Mouse (Mus musculus) stomach, embryonic 15.5 days (tissue): ENCODE data around the gene Syt13. TPM values are rescaled to one million over a fixed set of nuclear protein-coding genes. Genes with fewer than 3 reads are reported as not detected.

Source experiments
- ATAC-seq: fragments of 200-750 bp; cut with Nextera tagmentation; 2 replicates; pipeline ENCODE4 v1.8.0; 2017; ENCODE audit warnings: low read depth, moderate number of reproducible peaks, moderate TSS enrichment; ENCODE audit not compliant: insufficient read depth, low FRiP score
- H3K27ac ChIP-seq: fragments of 300-500 bp; sonication (generic); 2 replicates; pipeline ENCODE4 v1.5.1; 2015; ENCODE audit warnings: mild to moderate bottlenecking, inconsistent platforms
- H3K27me3 ChIP-seq: fragments of 300-500 bp; sonication (generic); replicated peaks from 2 replicates; pipeline ENCODE4 v1.6.1; 2015; ENCODE audit warnings: inconsistent platforms
- H3K36me3 ChIP-seq: fragments of 300-500 bp; sonication (generic); 2 replicates; pipeline ENCODE4 v1.6.1; 2015; ENCODE audit warnings: inconsistent platforms
- H3K4me1 ChIP-seq: fragments of 300-500 bp; sonication (generic); 2 replicates; pipeline ENCODE4 v1.6.1; 2015; ENCODE audit warnings: inconsistent platforms
- H3K4me2 ChIP-seq: fragments of 300-500 bp; sonication (generic); 2 replicates; pipeline ENCODE4 v1.6.1; 2015; ENCODE audit warnings: mild to moderate bottlenecking, inconsistent platforms
- H3K4me3 ChIP-seq: fragments of 300-500 bp; sonication (generic); replicated peaks from 2 replicates; pipeline ENCODE4 v1.5.1; 2015; ENCODE audit warnings: inconsistent platforms
- H3K9ac ChIP-seq: fragments of 300-500 bp; sonication (generic); 2 replicates; pipeline ENCODE4 v1.6.1; 2015; ENCODE audit warnings: inconsistent platforms
- H3K9me3 ChIP-seq: fragments of 300-500 bp; sonication (generic); 2 replicates; pipeline ENCODE4 v1.6.1; 2016; ENCODE audit warnings: inconsistent platforms
- WGBS: fragments of 180-500 bp; shearing (Covaris S2); methylation state at CpG from one replicate; pipeline ENCODE4 v1.1.7; 2015; 5-methylcytosine and 5-hydroxymethylcytosine counted together
- polyA plus RNA-seq: library from polyadenylated mRNA; unstranded; fragments of >200 nt; fragmentation: Nextera tagmentation; extraction: Ambion mirVana; gene quantifications from 2 replicates; pipeline ENCODE4 v1.2.1, GENCODE M21; 2015

Syt13 gene
- polyA plus RNA-seq, 1 experiment from 2014 or later = 10.4 TPM

GRCm38 (mm10) chr2:92947981-92948698 lies 33.2 kb downstream of the Syt13 start:
- Histone ChIP-seq H3K27ac (no peak overlapping the region; the same call in 1 of the 2 replicates), H3K27me3 (no peaks in the 10 kb centered on the region), H3K36me3 (no peaks in the 10 kb centered on the region), H3K9me3 (no peaks in the 10 kb centered on the region), H3K4me2 (no peak overlapping the region), H3K4me3 (no peak overlapping the region), H3K4me1 (peaks cover 12% of the 10 kb centered on the region), H3K9ac (no peak overlapping the region)
- ATAC-seq = no peak
- WGBS = 8% methylated on average over 12 of the region's 12 CpGs

- ATAC-seq = no peak
- no peaks in the 10 kb centered on the region for H3K9me3 ChIP-seq
- peaks cover 12% of the 10 kb centered on the region for H3K4me1 ChIP-seq
- WGBS = 56% methylated on average over 7 of the region's 7 CpGs
- H3K4me2 ChIP-seq = no peak overlapping the region
- H3K9ac ChIP-seq = no peak overlapping the region
- H3K27ac ChIP-seq = no peak overlapping the region; the same call in 1 of the 2 replicates
- no peaks in the 10 kb centered on the region for H3K36me3 ChIP-seq
- no peaks in the 10 kb centered on the region for H3K27me3 ChIP-seq
- H3K4me3 ChIP-seq = no peak overlapping the region
These were observed 33.9 kb downstream of the Syt13 start for GRCm38 (mm10) chr2:92948699-92949300.

GRCm38 (mm10) chr2:92949518-92949917 lies 34.6 kb downstream of the Syt13 start:
- Histone ChIP-seq H3K27ac (no peak overlapping the region), H3K4me1 (peaks cover 12% of the 10 kb centered on the region), H3K4me2 (no peak overlapping the region), H3K4me3 (no peak overlapping the region), H3K27me3 (no peaks in the 10 kb centered on the region), H3K9me3 (no peaks in the 10 kb centered on the region), H3K9ac (no peak overlapping the region), H3K36me3 (no peaks in the 10 kb centered on the region)
- 35% methylated on average over 1 of the region's 1 CpGs for WGBS
- no peak for ATAC-seq

DNA sequence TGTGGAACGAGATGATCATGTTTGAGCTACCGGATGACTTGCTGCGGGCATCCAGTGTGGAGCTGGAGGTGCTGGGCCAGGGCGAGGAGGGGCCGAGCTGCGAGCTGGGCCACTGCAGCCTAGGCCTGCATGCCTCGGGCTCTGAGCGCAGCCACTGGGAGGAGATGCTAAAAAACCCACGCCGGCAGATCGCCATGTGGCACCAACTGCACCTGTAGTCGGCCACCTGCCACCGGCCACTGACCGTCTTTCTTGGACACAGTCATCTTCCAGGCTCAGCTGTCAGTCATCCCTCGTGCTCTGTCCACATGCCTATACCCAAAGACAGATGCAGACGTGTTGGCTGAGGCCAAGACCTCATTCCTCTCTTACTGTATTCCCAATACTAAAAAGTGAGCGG lies 38.6 kb downstream of the Syt13 start:
- Histone ChIP-seq H3K9ac (no peak overlapping the region), H3K4me1 (peaks cover 2% of the 10 kb centered on the region; the same call in 1 of the 2 replicates), H3K4me3 (no peak overlapping the region), H3K9me3 (no peaks in the 10 kb centered on the region), H3K36me3 (no peaks in the 10 kb centered on the region), H3K27me3 (no peaks in the 10 kb centered on the region), H3K4me2 (no peak overlapping the region), H3K27ac (no peak overlapping the region)
- no peak for ATAC-seq
- WGBS = 91% methylated on average over 17 of the region's 17 CpGs

- no peaks in the 10 kb centered on the region for H3K36me3 ChIP-seq
- no peak for ATAC-seq
- WGBS = 39% methylated on average over 11 of the region's 11 CpGs
- no peak overlapping the region for H3K4me2 ChIP-seq
- no peaks in the 10 kb centered on the region for H3K9me3 ChIP-seq
- no peak overlapping the region for H3K27ac ChIP-seq
- no peaks in the 10 kb centered on the region for H3K27me3 ChIP-seq
- H3K9ac ChIP-seq = no peak overlapping the region
- H3K4me1 ChIP-seq = no peaks in the 10 kb centered on the region
- H3K4me3 ChIP-seq = no peak overlapping the region
These were observed 39.7 kb downstream of the Syt13 start for GRCm38 (mm10) chr2:92954404-92955114.

GRCm38 (mm10) chr2:92956943-92957342 lies 42.0 kb downstream of the Syt13 start:
- Histone ChIP-seq H3K9ac (no peak overlapping the region), H3K27me3 (no peaks in the 10 kb centered on the region), H3K4me2 (no peak overlapping the region), H3K9me3 (no peaks in the 10 kb centered on the region), H3K4me3 (no peak overlapping the region), H3K36me3 (no peaks in the 10 kb centered on the region), H3K27ac (no peak overlapping the region), H3K4me1 (no peaks in the 10 kb centered on the region)
- ATAC-seq = no peak
- 80% methylated on average over 2 of the region's 2 CpGs for WGBS

DNA sequence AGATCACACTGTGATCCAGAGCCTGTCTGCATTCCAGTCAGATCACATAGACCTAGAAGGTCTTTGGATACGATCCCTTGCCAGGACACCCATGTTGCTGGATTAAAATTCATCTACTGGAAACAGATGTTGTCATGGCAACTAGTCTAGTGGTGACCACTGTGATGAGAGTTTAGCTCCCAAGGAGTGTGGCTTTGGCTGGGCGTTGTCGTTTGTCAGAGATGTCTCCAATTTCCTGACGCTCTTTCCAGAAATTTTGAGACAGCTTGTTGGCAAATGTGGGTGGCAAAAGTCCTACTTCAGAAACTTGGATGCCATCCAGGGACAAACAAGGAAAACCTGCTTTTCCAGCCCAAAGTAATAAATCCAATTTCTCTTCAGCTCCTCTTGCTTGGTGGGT lies 43.7 kb downstream of the Syt13 start:
- Histone ChIP-seq H3K27ac (no peak overlapping the region), H3K9me3 (no peaks in the 10 kb centered on the region), H3K27me3 (no peaks in the 10 kb centered on the region), H3K4me3 (no peak overlapping the region), H3K36me3 (no peaks in the 10 kb centered on the region), H3K4me1 (no peaks in the 10 kb centered on the region), H3K9ac (no peak overlapping the region), H3K4me2 (no peak overlapping the region)
- 65% methylated on average over 4 of the region's 4 CpGs for WGBS
- ATAC-seq = no peak

- no peak overlapping the region for H3K9ac ChIP-seq
- H3K4me3 ChIP-seq = no peak overlapping the region
- H3K4me1 ChIP-seq = peaks cover 14% of the 10 kb centered on the region
- no peaks in the 10 kb centered on the region for H3K9me3 ChIP-seq
- ATAC-seq = no peak
- no peak overlapping the region for H3K4me2 ChIP-seq
- no peaks in the 10 kb centered on the region for H3K36me3 ChIP-seq
- no peaks in the 10 kb centered on the region for H3K27me3 ChIP-seq
- WGBS = 69% methylated on average over 1 of the region's 1 CpGs
- H3K27ac ChIP-seq = no peak overlapping the region
These were observed 49.4 kb downstream of the Syt13 start for GRCm38 (mm10) chr2:92964345-92964744.

GRCm38 (mm10) chr2:92966257-92966656 lies 51.4 kb downstream of the Syt13 start:
- Histone ChIP-seq H3K27me3 (no peaks in the 10 kb centered on the region), H3K27ac (no peak overlapping the region), H3K4me3 (no peak overlapping the region), H3K36me3 (no peaks in the 10 kb centered on the region), H3K4me1 (peaks cover 14% of the 10 kb centered on the region), H3K9ac (no peak overlapping the region), H3K9me3 (no peaks in the 10 kb centered on the region), H3K4me2 (no peak overlapping the region)
- no peak for ATAC-seq
- WGBS = 58% methylated on average over 8 of the region's 8 CpGs

DNA sequence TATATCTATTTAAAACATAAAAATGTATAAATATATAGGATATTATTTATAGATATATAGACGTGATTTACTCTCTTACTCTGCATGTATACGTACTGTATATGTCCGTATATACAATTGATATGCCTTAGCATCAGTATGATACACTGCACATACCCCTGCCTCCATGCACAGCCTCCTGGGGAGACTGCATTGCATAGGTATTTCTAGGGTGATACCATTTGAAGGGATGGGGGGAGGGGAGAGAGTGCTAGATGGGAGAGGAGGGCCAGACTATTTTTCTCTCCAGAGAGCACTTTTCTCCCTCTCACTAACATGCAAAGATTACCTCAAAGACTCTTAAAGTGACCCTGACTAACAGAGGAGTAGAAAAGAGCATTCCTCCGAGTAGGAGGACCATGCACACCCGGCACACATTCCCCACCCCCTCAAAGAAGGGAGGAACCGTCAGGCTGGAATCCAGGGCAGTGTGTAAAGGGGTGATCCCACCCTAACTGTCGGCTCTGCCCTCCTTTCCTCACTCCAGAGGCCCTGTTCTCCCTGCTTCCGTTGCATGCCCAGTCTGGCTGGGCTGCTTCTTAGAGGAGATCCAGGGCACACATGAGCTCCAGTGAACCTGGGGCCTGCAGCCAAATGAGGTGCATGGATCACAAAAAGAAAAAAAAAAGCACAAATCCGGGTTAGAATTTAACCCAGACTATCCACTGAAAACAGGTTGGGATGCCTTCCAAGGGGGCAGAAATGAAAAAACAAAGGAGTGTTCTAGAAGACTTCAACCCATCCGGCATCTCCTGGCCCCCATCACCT lies 52.3 kb downstream of the Syt13 start:
- peak; percentile 56 for ATAC-seq
- H3K27ac ChIP-seq = peak overlapping the region; percentile 51
- WGBS = 27% methylated on average over 10 of the region's 10 CpGs

GRCm38 (mm10) chr2:92967839-92968166 lies 52.9 kb downstream of the Syt13 start:
- Histone ChIP-seq H3K4me3 (no peak overlapping the region), H3K27me3 (no peaks in the 10 kb centered on the region), H3K27ac (peak overlapping the region; percentile 51; the same call in 1 of the 2 replicates), H3K4me2 (no peak overlapping the region), H3K9ac (no peak overlapping the region), H3K4me1 (peaks cover 14% of the 10 kb centered on the region), H3K9me3 (no peaks in the 10 kb centered on the region), H3K36me3 (peaks cover 10% of the 10 kb centered on the region)
- ATAC-seq = no peak
- 31% methylated on average over 4 of the region's 4 CpGs for WGBS

More for the DNA sequence above, 52.3 kb downstream of the Syt13 start:
- no peaks in the 10 kb centered on the region for H3K27me3 ChIP-seq
- H3K9me3 ChIP-seq = no peaks in the 10 kb centered on the region
- H3K4me1 ChIP-seq = peaks cover 14% of the 10 kb centered on the region
- peaks cover 4% of the 10 kb centered on the region for H3K36me3 ChIP-seq
- H3K4me2 ChIP-seq = no peak overlapping the region
- H3K9ac ChIP-seq = no peak overlapping the region
- H3K4me3 ChIP-seq = no peak overlapping the region
